Mouse (Mus musculus) myocyte (in vitro differentiated cells): ENCODE data around the gene Tcaim. TPM values are rescaled to one million over a fixed set of nuclear protein-coding genes. Genes with fewer than 3 reads are reported as not detected.
A peak's percentile ranks its signal among the peaks of the same experiment; 100 is the strongest.

ENCODE experiments used
- H3K27me3 ChIP-seq: one replicate; pipeline ENCODE4 v1.6.1; 2011; ENCODE audit not compliant: control insufficient read depth, insufficient read depth, insufficient read length
- H3K36me3 ChIP-seq: one replicate; pipeline ENCODE4 v1.6.1; 2011; ENCODE audit not compliant: control insufficient read depth, insufficient read depth
- H3K4me2 ChIP-seq: one replicate; pipeline ENCODE4 v1.6.1; 2011; ENCODE audit warnings: low read depth, control low read depth
- H3K4me3 ChIP-seq: one replicate; pipeline ENCODE4 v1.5.1; 2011; ENCODE audit warnings: mild to moderate bottlenecking, control low read depth, moderate library complexity
- H3K79me2 ChIP-seq: one replicate; pipeline ENCODE4 v1.6.1; 2011; ENCODE audit not compliant: control insufficient read depth, insufficient read depth
- H3ac ChIP-seq: one replicate; pipeline ENCODE4 v1.6.1; 2011; ENCODE audit not compliant: control insufficient read depth, insufficient read length
- CEBPB ChIP-seq: IDR thresholded peaks from 2 replicates; pipeline ENCODE4 v1.6.1; 2011; ENCODE audit warnings: mild to moderate bottlenecking, moderate library complexity; ENCODE audit not compliant: poor library complexity, insufficient read depth, severe bottlenecking
- E2F4 ChIP-seq: IDR thresholded peaks from one replicate; pipeline ENCODE4 v1.6.1; 2011; ENCODE audit warnings: mild to moderate bottlenecking, control low read depth, moderate library complexity; ENCODE audit not compliant: insufficient read depth
- MAX ChIP-seq: IDR thresholded peaks from one replicate; pipeline ENCODE4 v1.6.1; 2011; ENCODE audit warnings: low read depth, mild to moderate bottlenecking, control low read depth
- MYOD1 ChIP-seq, 3 experiments: IDR thresholded peaks; one replicate each; pipeline ENCODE4 v1.6.1; 2011; ENCODE audit warnings: control low read depth in 2 of 3, low read depth in 2 of 3, mild to moderate bottlenecking in 2 of 3, moderate library complexity in 1 of 3; ENCODE audit not compliant: insufficient read length in 2 of 3, control insufficient read depth in 1 of 3
- MYOG ChIP-seq, 3 experiments: IDR thresholded peaks; one replicate each; pipeline ENCODE4 v1.6.1; 2011; ENCODE audit warnings: control low read depth in 2 of 3, low read depth in 2 of 3, mild to moderate bottlenecking in 2 of 3; ENCODE audit not compliant: insufficient read length in 2 of 3, control insufficient read depth in 1 of 3, insufficient read depth in 1 of 3
- POLR2A ChIP-seq: IDR thresholded peaks from one replicate; pipeline ENCODE4 v1.6.1; 2011; ENCODE audit warnings: low read depth, mild to moderate bottlenecking, control low read depth, moderate library complexity; ENCODE audit not compliant: insufficient read length
- POLR2AphosphoS2 ChIP-seq: IDR thresholded peaks from one replicate; pipeline ENCODE4 v1.6.1; 2011; ENCODE audit warnings: low read depth, control low read depth; ENCODE audit not compliant: insufficient read length
- REST ChIP-seq: IDR thresholded peaks from one replicate; pipeline ENCODE4 v1.6.1; 2011; ENCODE audit warnings: mild to moderate bottlenecking, control low read depth, moderate library complexity; ENCODE audit not compliant: insufficient read depth, insufficient read length
- SRF ChIP-seq: IDR thresholded peaks from one replicate; pipeline ENCODE4 v1.6.1; 2011; ENCODE audit warnings: low read depth; ENCODE audit not compliant: control insufficient read depth, insufficient read length
- TCF12 ChIP-seq: IDR thresholded peaks from one replicate; pipeline ENCODE4 v1.6.1; 2011; ENCODE audit warnings: mild to moderate bottlenecking, control low read depth; ENCODE audit not compliant: poor library complexity, insufficient read depth, severe bottlenecking
- TCF3 ChIP-seq: IDR thresholded peaks from one replicate; pipeline ENCODE4 v1.6.1; 2011; ENCODE audit warnings: low read depth, control low read depth; ENCODE audit not compliant: insufficient read length
- USF1 ChIP-seq: IDR thresholded peaks from one replicate; pipeline ENCODE4 v1.6.1; 2011; ENCODE audit warnings: low read depth, mild to moderate bottlenecking, control low read depth, moderate library complexity
- polyA plus RNA-seq: library from polyadenylated mRNA; unstranded; fragments of >200 nt; fragmentation: generic; extraction: Trizol; gene quantifications from one replicate; pipeline ENCODE4 v1.2.1, GENCODE M21; 2012; ENCODE audit warnings: missing spikeins

Gene Tcaim
- polyA plus RNA-seq, 1 experiment: 2.6 TPM

- Histone ChIP-seq H3K4me3 (no peak overlapping the region), H3K27me3 (no peaks in the 10 kb centered on the region), H3K36me3 (peaks cover 64% of the 10 kb centered on the region), H3K79me2 (peaks cover 44% of the 10 kb centered on the region), H3ac (no peak overlapping the region), H3K4me2 (no peak overlapping the region)
- TF ChIP-seq TCF3 (no peak), USF1 (no peak), MYOG (IDR thresholded peaks at IDR 0.05; ENCODE audit: control insufficient read depth in 1 of 3, insufficient read depth in 1 of 3, insufficient read length in 2 of 3, low read depth in 2 of 3) (no peak), CEBPB (no peak), MAX (no peak), POLR2A (no peak), MYOD1 (IDR thresholded peaks at IDR 0.05; ENCODE audit: control insufficient read depth in 1 of 3, insufficient read length in 2 of 3, low read depth in 2 of 3) (no peak), E2F4 (no peak), POLR2AphosphoS2 (no peak)
Observed at GRCm38 (mm10) chr9:122860752-122861151, 55.4 kb downstream of the Tcaim start.

- peak overlapping the region; percentile 86 for H3K4me2 ChIP-seq
Observed at GRCm38 (mm10) chr9:122863731-122864130, 58.4 kb downstream of the Tcaim start.

GRCm38 (mm10) chr9:122864848-122865247 lies 59.5 kb downstream of the Tcaim start:
- H3K4me2 ChIP-seq: peak overlapping the region; percentile 86
- H3K79me2 ChIP-seq: peaks cover 44% of the 10 kb centered on the region
- no peak for TF ChIP-seq CEBPB
- no peak for TF ChIP-seq SRF
- TF ChIP-seq MAX: no peak
- no peak for TF ChIP-seq REST
- TF ChIP-seq TCF12: no peak
- no peak for TF ChIP-seq TCF3
- no peak for TF ChIP-seq MYOG (IDR thresholded peaks at IDR 0.05; ENCODE audit: control insufficient read depth in 1 of 3, insufficient read depth in 1 of 3, insufficient read length in 2 of 3, low read depth in 2 of 3)
- TF ChIP-seq POLR2AphosphoS2: no peak
- peaks cover 27% of the 10 kb centered on the region for H3K36me3 ChIP-seq
- H3K4me3 ChIP-seq: peak overlapping the region; percentile 61
- no peaks in the 10 kb centered on the region for H3K27me3 ChIP-seq
- no peak overlapping the region for H3ac ChIP-seq

More at GRCm38 (mm10) chr9:122863731-122864130, 58.4 kb downstream of the Tcaim start:
- no peaks in the 10 kb centered on the region for H3K27me3 ChIP-seq
- no peak overlapping the region for H3K4me3 ChIP-seq
- TF ChIP-seq TCF12 (no peak), CEBPB (no peak), TCF3 (no peak), E2F4 (no peak), POLR2AphosphoS2 (no peak), MAX (no peak)
- H3K79me2 ChIP-seq: peaks cover 44% of the 10 kb centered on the region
- peaks cover 35% of the 10 kb centered on the region for H3K36me3 ChIP-seq
- H3ac ChIP-seq: no peak overlapping the region

- Histone ChIP-seq H3K36me3 (peaks cover 18% of the 10 kb centered on the region), H3K4me2 (peak within 1 kb of the TSS; percentile 86)
Observed at GRCm38 (mm10) chr9:122865697-122866166, 60.4 kb downstream of the Tcaim start, which contains the start of gene Zfp445. Zfp445 (minus strand) TSS chr9:122866006.

GRCm38 (mm10) chr9:122866192-122866591 lies 60.9 kb downstream of the Tcaim start:
- TF ChIP-seq TCF12 (no peak), E2F4 (no peak)
- H3K4me2 ChIP-seq: peak overlapping the region; percentile 66
- peak overlapping the region; percentile 61 for H3K4me3 ChIP-seq
- no peaks in the 10 kb centered on the region for H3K27me3 ChIP-seq
- H3K79me2 ChIP-seq: peaks cover 44% of the 10 kb centered on the region
- peaks cover 14% of the 10 kb centered on the region for H3K36me3 ChIP-seq
- peak overlapping the region; percentile 69 for H3ac ChIP-seq

More at GRCm38 (mm10) chr9:122865697-122866166, 60.4 kb downstream of the Tcaim start, which contains the start of gene Zfp445:
- Histone ChIP-seq H3K4me3 (peak within 1 kb of the TSS; percentile 61), H3K79me2 (peaks cover 44% of the 10 kb centered on the region), H3K27me3 (no peaks in the 10 kb centered on the region), H3ac (peak within 1 kb of the TSS; percentile 69)
- TF ChIP-seq POLR2A (peak; percentile 86), MYOG (IDR thresholded peaks at IDR 0.05; ENCODE audit: control insufficient read depth in 1 of 3, insufficient read depth in 1 of 3, insufficient read length in 2 of 3, low read depth in 2 of 3) (peak in 1 of 3 experiments; percentile 8), POLR2AphosphoS2 (peak; percentile 75), MAX (no peak), TCF3 (no peak)

GRCm38 (mm10) chr9:122872595-122872994 lies 67.3 kb downstream of the Tcaim start:
- no peaks in the 10 kb centered on the region for H3K27me3 ChIP-seq
- H3K4me3 ChIP-seq: no peak overlapping the region
- no peak for TF ChIP-seq MAX
- no peak for TF ChIP-seq E2F4
- no peak for TF ChIP-seq TCF12
- no peak for TF ChIP-seq TCF3
- TF ChIP-seq MYOD1 (IDR thresholded peaks at IDR 0.05; ENCODE audit: control insufficient read depth in 1 of 3, insufficient read length in 2 of 3, low read depth in 2 of 3): no peak
- no peak for TF ChIP-seq POLR2AphosphoS2
- TF ChIP-seq POLR2A: no peak
- TF ChIP-seq USF1: no peak
- no peak overlapping the region for H3ac ChIP-seq
- no peaks in the 10 kb centered on the region for H3K79me2 ChIP-seq
- no peaks in the 10 kb centered on the region for H3K36me3 ChIP-seq
- no peak overlapping the region for H3K4me2 ChIP-seq
